Mouse (Mus musculus): ENCODE results near the gene Vhl. TPM values are rescaled to one million over a fixed set of nuclear protein-coding genes. Genes with fewer than 3 reads are reported as not detected.

Gene Vhl
- polyA plus RNA-seq, 1 experiment from 2014 or later = 39.5 TPM

Other genes with a start within 250 kb of the Vhl start
- gene Tada3, start 246.1 kb upstream of the Vhl start, polyA plus RNA-seq (2015; fragmentation: Nextera tagmentation; extraction: Ambion mirVana) = 44.1 and 44.2 TPM in 2 replicates
- 362 and 387 TPM in 2 replicates for gene Arpc4, start 245.8 kb upstream of the Vhl start, polyA plus RNA-seq (2015; fragmentation: Nextera tagmentation; extraction: Ambion mirVana)
- gene Ttll3, start 234.7 kb upstream of the Vhl start, polyA plus RNA-seq (2015; fragmentation: Nextera tagmentation; extraction: Ambion mirVana) = 2.9 and 3.2 TPM in 2 replicates
- 15.9 and 20.8 TPM in 2 replicates for gene Rpusd3, start 204.6 kb upstream of the Vhl start, polyA plus RNA-seq (2015; fragmentation: Nextera tagmentation; extraction: Ambion mirVana)
- 2.3 and 3.8 TPM in 2 replicates for gene Cidec, start 188.2 kb upstream of the Vhl start, polyA plus RNA-seq (2015; fragmentation: Nextera tagmentation; extraction: Ambion mirVana)
- gene Jagn1, start 181.4 kb upstream of the Vhl start, polyA plus RNA-seq (2015; fragmentation: Nextera tagmentation; extraction: Ambion mirVana) = 84.2 and 91.1 TPM in 2 replicates
- gene Il17re, start 165.5 kb upstream of the Vhl start, polyA plus RNA-seq (2015; fragmentation: Nextera tagmentation; extraction: Ambion mirVana) = 16.8 and 18.2 TPM in 2 replicates
- gene Il17rc, start 152.5 kb upstream of the Vhl start, polyA plus RNA-seq (2015; fragmentation: Nextera tagmentation; extraction: Ambion mirVana) = 26.4 and 26.7 TPM in 2 replicates
- 23.2 and 23.3 TPM in 2 replicates for gene Creld1, start 140.7 kb upstream of the Vhl start, polyA plus RNA-seq (2015; fragmentation: Nextera tagmentation; extraction: Ambion mirVana)
- gene Prrt3, start 122.0 kb upstream of the Vhl start, polyA plus RNA-seq (2015; fragmentation: Nextera tagmentation; extraction: Ambion mirVana) = 0.40 and 0.54 TPM in 2 replicates
- 88.5 and 94.7 TPM in 2 replicates for gene Emc3, start 92.3 kb upstream of the Vhl start, polyA plus RNA-seq (2015; fragmentation: Nextera tagmentation; extraction: Ambion mirVana)
- 8.1 and 9.7 TPM in 2 replicates for gene Fancd2, start 92.3 kb upstream of the Vhl start, polyA plus RNA-seq (2015; fragmentation: Nextera tagmentation; extraction: Ambion mirVana)
- gene Fancd2os, start 23.2 kb upstream of the Vhl start, polyA plus RNA-seq (2015; fragmentation: Nextera tagmentation; extraction: Ambion mirVana) = 0.23 TPM in 1 of 2 replicates, not detected in the other
- 199 and 202 TPM in 2 replicates for gene Brk1, start 19.2 kb upstream of the Vhl start, polyA plus RNA-seq (2015; fragmentation: Nextera tagmentation; extraction: Ambion mirVana)
- gene Irak2, start 14.5 kb downstream of the Vhl start, polyA plus RNA-seq (2015; fragmentation: Nextera tagmentation; extraction: Ambion mirVana) = 8.0 and 10.0 TPM in 2 replicates
- 0.81 and 0.99 TPM in 2 replicates for gene Tatdn2, start 73.1 kb downstream of the Vhl start, polyA plus RNA-seq (2015; fragmentation: Nextera tagmentation; extraction: Ambion mirVana)
- 57.1 and 57.5 TPM in 2 replicates for gene Ghrl, start 95.9 kb downstream of the Vhl start, polyA plus RNA-seq (2015; fragmentation: Nextera tagmentation; extraction: Ambion mirVana)
- 234 and 251 TPM in 2 replicates for gene Sec13, start 116.8 kb downstream of the Vhl start, polyA plus RNA-seq (2015; fragmentation: Nextera tagmentation; extraction: Ambion mirVana)

All from stomach, embryonic 15.5 days (tissue).